Mouse (Mus musculus): ENCODE data around the gene Ttc6. TPM values are rescaled to one million over a fixed set of nuclear protein-coding genes. Genes with fewer than 3 reads are reported as not detected.

The Ttc6 gene
- polyA plus RNA-seq (2015; fragmentation: Nextera tagmentation; extraction: Ambion mirVana): 2.8 and 3.5 TPM in 2 replicates

GRCm38 (mm10) chr12:57563909-57564308, at the start of gene Ttc6:
TSS of gene Ttc6 (plus strand) at chr12:57564113.
- no peaks in the 10 kb centered on the region for H3K36me3 ChIP-seq (ENCODE audit: control insufficient read depth, insufficient read depth, low read length)
- no peak within 1 kb of the TSS for H3K9ac ChIP-seq (ENCODE audit: low read length)
- 67% methylated on average over 6 of the region's 6 CpGs for WGBS
- no peak for ATAC-seq (ENCODE audit: insufficient read depth, low FRiP score)
- no peaks in the 10 kb centered on the region for H3K4me1 ChIP-seq (ENCODE audit: control insufficient read depth, insufficient read depth, low read length)
- H3K9me3 ChIP-seq (replicated peaks; ENCODE audit: control insufficient read depth, low read length): no peaks in the 10 kb centered on the region
- no peak within 1 kb of the TSS for H3K4me2 ChIP-seq (ENCODE audit: low read depth, low read length)
- H3K27ac ChIP-seq (ENCODE audit: low read length): no peak within 1 kb of the TSS
- no peaks in the 10 kb centered on the region for H3K27me3 ChIP-seq (ENCODE audit: control insufficient read depth, insufficient read depth, low read length)
- no peak within 1 kb of the TSS for H3K4me3 ChIP-seq (replicated peaks; ENCODE audit: low read length)

- no peaks in the 10 kb centered on the region for H3K36me3 ChIP-seq (ENCODE audit: control insufficient read depth, insufficient read depth, low read length)
- H3K27me3 ChIP-seq (ENCODE audit: control insufficient read depth, insufficient read depth, low read length): no peaks in the 10 kb centered on the region
- H3K4me3 ChIP-seq (replicated peaks; ENCODE audit: low read length): no peak overlapping the region
- H3K4me2 ChIP-seq (ENCODE audit: low read depth, low read length): no peak overlapping the region
- peaks cover 2% of the 10 kb centered on the region for H3K4me1 ChIP-seq (ENCODE audit: control insufficient read depth, insufficient read depth, low read length)
- no peak overlapping the region for H3K27ac ChIP-seq (ENCODE audit: low read length)
- H3K9me3 ChIP-seq (replicated peaks; ENCODE audit: control insufficient read depth, low read length): no peaks in the 10 kb centered on the region
- 38% methylated on average over 1 of the region's 1 CpGs for WGBS
- ATAC-seq (ENCODE audit: insufficient read depth, low FRiP score): no peak
- H3K9ac ChIP-seq (ENCODE audit: low read length): no peak overlapping the region
Observed at GRCm38 (mm10) chr12:57514552-57514951, 49.4 kb upstream of the Ttc6 start.

GRCm38 (mm10) chr12:57515702-57516377, 48.1 kb upstream of the Ttc6 start:
- no peak overlapping the region for H3K4me3 ChIP-seq (replicated peaks; ENCODE audit: low read length)
- no peak overlapping the region for H3K9ac ChIP-seq (ENCODE audit: low read length)
- no peaks in the 10 kb centered on the region for H3K4me1 ChIP-seq (ENCODE audit: control insufficient read depth, insufficient read depth, low read length)
- no peak overlapping the region for H3K4me2 ChIP-seq (ENCODE audit: low read depth, low read length)
- H3K9me3 ChIP-seq (replicated peaks; ENCODE audit: control insufficient read depth, low read length): no peaks in the 10 kb centered on the region
- no peaks in the 10 kb centered on the region for H3K36me3 ChIP-seq (ENCODE audit: control insufficient read depth, insufficient read depth, low read length)
- peak; percentile 25; the same call in 1 of the 2 replicates for ATAC-seq (ENCODE audit: insufficient read depth, low FRiP score)
- WGBS: 38% methylated on average over 12 of the region's 12 CpGs
- H3K27ac ChIP-seq (ENCODE audit: low read length): peak overlapping the region; percentile 60; the same call in 1 of the 2 replicates
- no peaks in the 10 kb centered on the region for H3K27me3 ChIP-seq (ENCODE audit: control insufficient read depth, insufficient read depth, low read length)

GRCm38 (mm10) chr12:57528335-57528734, 35.6 kb upstream of the Ttc6 start:
- Histone ChIP-seq H3K27me3 (ENCODE audit: control insufficient read depth, insufficient read depth, low read length) (peaks cover 13% of the 10 kb centered on the region), H3K4me2 (ENCODE audit: low read depth, low read length) (no peak overlapping the region), H3K4me3 (replicated peaks; ENCODE audit: low read length) (no peak overlapping the region), H3K4me1 (ENCODE audit: control insufficient read depth, insufficient read depth, low read length) (no peaks in the 10 kb centered on the region), H3K9me3 (replicated peaks; ENCODE audit: control insufficient read depth, low read length) (no peaks in the 10 kb centered on the region), H3K36me3 (ENCODE audit: control insufficient read depth, insufficient read depth, low read length) (no peaks in the 10 kb centered on the region), H3K27ac (ENCODE audit: low read length) (no peak overlapping the region), H3K9ac (ENCODE audit: low read length) (no peak overlapping the region)
- no peak for ATAC-seq (ENCODE audit: insufficient read depth, low FRiP score)
- WGBS: 49% methylated on average over 4 of the region's 4 CpGs

- no peak overlapping the region for H3K9ac ChIP-seq (ENCODE audit: low read length)
- H3K27me3 ChIP-seq (ENCODE audit: control insufficient read depth, insufficient read depth, low read length): peaks cover 31% of the 10 kb centered on the region
- no peak overlapping the region for H3K27ac ChIP-seq (ENCODE audit: low read length)
- H3K9me3 ChIP-seq (replicated peaks; ENCODE audit: control insufficient read depth, low read length): no peaks in the 10 kb centered on the region
- peaks cover 4% of the 10 kb centered on the region; the same call in 1 of the 2 replicates for H3K4me1 ChIP-seq (ENCODE audit: control insufficient read depth, insufficient read depth, low read length)
- WGBS: 30% methylated on average over 9 of the region's 9 CpGs
- no peak overlapping the region for H3K4me3 ChIP-seq (replicated peaks; ENCODE audit: low read length)
- ATAC-seq (ENCODE audit: insufficient read depth, low FRiP score): no peak
- H3K36me3 ChIP-seq (ENCODE audit: control insufficient read depth, insufficient read depth, low read length): no peaks in the 10 kb centered on the region
- no peak overlapping the region for H3K4me2 ChIP-seq (ENCODE audit: low read depth, low read length)
Observed at GRCm38 (mm10) chr12:57530474-57530873, 33.4 kb upstream of the Ttc6 start.

DNA sequence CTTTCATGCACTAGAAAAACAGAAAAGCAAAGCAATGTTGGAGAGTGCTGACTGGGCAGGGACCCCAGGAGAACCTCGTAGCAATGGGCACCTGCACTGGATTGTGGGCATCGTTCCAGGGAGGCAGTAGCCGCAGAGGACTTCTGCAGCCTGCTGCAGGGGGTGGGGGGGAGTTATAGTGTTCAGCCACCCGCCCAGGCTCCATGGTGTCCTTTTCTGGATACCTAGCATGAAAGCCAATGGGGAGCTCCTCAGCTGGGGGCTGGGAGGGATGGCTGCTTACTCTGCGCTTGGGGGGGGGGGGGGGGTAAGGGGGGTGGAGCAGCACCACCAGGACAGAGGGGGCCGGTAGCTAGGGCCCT, 29.4 kb upstream of the Ttc6 start:
- H3K4me1 ChIP-seq (ENCODE audit: control insufficient read depth, insufficient read depth, low read length): peaks cover 4% of the 10 kb centered on the region
- ATAC-seq (ENCODE audit: insufficient read depth, low FRiP score): no peak
- peak overlapping the region; percentile 50; the same call in 1 of the 2 replicates for H3K9ac ChIP-seq (ENCODE audit: low read length)
- 5% methylated on average over 4 of the region's 6 CpGs for WGBS
- H3K36me3 ChIP-seq (ENCODE audit: control insufficient read depth, insufficient read depth, low read length): no peaks in the 10 kb centered on the region
- no peak overlapping the region; the same call in 1 of the 2 replicates for H3K4me3 ChIP-seq (replicated peaks; ENCODE audit: low read length)
- H3K27me3 ChIP-seq (ENCODE audit: control insufficient read depth, insufficient read depth, low read length): peaks cover 50% of the 10 kb centered on the region
- H3K9me3 ChIP-seq (replicated peaks; ENCODE audit: control insufficient read depth, low read length): no peaks in the 10 kb centered on the region
- peak overlapping the region; percentile 53 for H3K4me2 ChIP-seq (ENCODE audit: low read depth, low read length)
- peak overlapping the region; percentile 95 for H3K27ac ChIP-seq (ENCODE audit: low read length)

GRCm38 (mm10) chr12:57534879-57535611, 28.9 kb upstream of the Ttc6 start:
- 2% methylated on average over 38 of the region's 39 CpGs for WGBS
- Histone ChIP-seq H3K9me3 (replicated peaks; ENCODE audit: control insufficient read depth, low read length) (no peaks in the 10 kb centered on the region), H3K27me3 (ENCODE audit: control insufficient read depth, insufficient read depth, low read length) (peaks cover 54% of the 10 kb centered on the region), H3K4me1 (ENCODE audit: control insufficient read depth, insufficient read depth, low read length) (peaks cover 4% of the 10 kb centered on the region), H3K4me3 (replicated peaks; ENCODE audit: low read length) (peak overlapping the region; percentile 27), H3K27ac (ENCODE audit: low read length) (peak overlapping the region; percentile 95), H3K9ac (ENCODE audit: low read length) (peak overlapping the region; percentile 65), H3K4me2 (ENCODE audit: low read depth, low read length) (peak overlapping the region; percentile 53), H3K36me3 (ENCODE audit: control insufficient read depth, insufficient read depth, low read length) (no peaks in the 10 kb centered on the region)
- peak; percentile 91 for ATAC-seq (ENCODE audit: insufficient read depth, low FRiP score)

DNA sequence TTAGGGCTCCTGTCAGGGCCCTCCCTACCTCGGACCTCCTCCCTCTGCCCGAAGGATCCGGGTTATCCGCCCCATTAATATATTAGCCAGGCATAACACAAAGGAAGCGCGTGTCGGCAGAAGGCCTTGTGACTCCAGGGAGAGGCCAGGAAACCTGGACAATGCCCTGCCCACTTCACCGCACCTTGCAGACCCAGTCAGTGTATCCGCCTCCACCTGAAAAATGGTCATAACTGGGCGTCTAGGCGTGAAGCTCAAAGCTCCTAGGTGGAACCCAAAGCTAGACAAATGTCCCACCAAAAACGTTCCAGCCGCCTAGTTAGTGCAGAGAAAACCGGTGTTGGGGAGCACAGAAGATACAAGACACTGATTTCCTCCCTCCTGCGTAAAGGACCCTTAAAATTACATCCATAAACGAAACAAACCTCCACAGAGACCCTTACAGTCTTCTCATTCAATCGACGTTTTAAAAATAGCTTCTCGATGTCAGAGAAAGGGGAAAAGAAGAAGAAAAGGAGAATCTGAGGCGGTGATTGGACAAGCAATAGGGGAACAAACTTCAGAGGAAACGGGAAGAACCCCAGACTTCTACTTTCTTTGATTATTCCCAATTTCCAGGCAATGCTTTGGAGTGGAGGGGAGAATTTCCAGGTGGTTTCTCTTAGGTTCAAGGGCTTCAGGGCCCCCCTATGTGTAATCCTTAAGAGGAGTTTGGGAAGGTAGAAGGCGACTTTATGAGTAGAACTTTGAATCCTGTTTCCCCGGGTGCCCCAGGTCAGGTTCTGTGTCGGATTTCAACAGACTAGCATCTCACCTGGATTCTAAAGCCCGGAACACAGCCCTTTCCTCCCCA, 27.6 kb upstream of the Ttc6 start:
- Histone ChIP-seq H3K27ac (ENCODE audit: low read length) (peak overlapping the region; percentile 95), H3K4me2 (ENCODE audit: low read depth, low read length) (peak overlapping the region; percentile 53), H3K4me3 (replicated peaks; ENCODE audit: low read length) (peak overlapping the region; percentile 27), H3K9me3 (replicated peaks; ENCODE audit: control insufficient read depth, low read length) (no peaks in the 10 kb centered on the region), H3K4me1 (ENCODE audit: control insufficient read depth, insufficient read depth, low read length) (peaks cover 4% of the 10 kb centered on the region), H3K36me3 (ENCODE audit: control insufficient read depth, insufficient read depth, low read length) (no peaks in the 10 kb centered on the region), H3K27me3 (ENCODE audit: control insufficient read depth, insufficient read depth, low read length) (peaks cover 60% of the 10 kb centered on the region), H3K9ac (ENCODE audit: low read length) (peak overlapping the region; percentile 60)
- WGBS: 2% methylated on average over 25 of the region's 25 CpGs
- ATAC-seq (ENCODE audit: insufficient read depth, low FRiP score): peak; percentile 59; the same call in 1 of the 2 replicates

Data from stomach, embryonic 16.5 days (tissue).